15 mouse cellular contexts compared by ENCODE assay signal in genomic region chr4:111961309-111961708, GRCm38 (mm10). TPM values are rescaled to one million over a fixed set of nuclear protein-coding genes. Genes with fewer than 3 reads are reported as not detected.
DNase-seq lines count a peak whose midpoint lies in the region; ATAC-seq and TF ChIP-seq lines count a peak whose summit lies in the region.
"Had no signal": no experiment of that assay in that cellular context is flagged by ENCODE, and none has a peak within 500 bp of the region (broad histone marks: within the 10 kb centered on the region; RNA-seq: fewer than 3 reads in every experiment).

No protein-coding gene starts in this region.

- DNase-seq in kidney, postnatal 0 days (ENCODE audit: low spot score): peak; percentile 22
- DNase-seq in kidney, adult 2 months: no peak
- DNase-seq in right cerebral cortex, postnatal 10 days (ENCODE audit: low spot score in 2 of 2): peak; percentile 14 to 27
- DNase-seq in right cerebral cortex, postnatal 14 days: no peak
- DNase-seq in R1 (ENCODE audit: low read depth, low spot score): peak; percentile 43
- DNase-seq in adrenal gland, postnatal 14 days: no peak
- no peak for DNase-seq in thymus, adult 18-20 months
- DNase-seq: kidney, adult 18-20 months had no signal

- no peaks in the 10 kb centered on the region for H3K4me1 ChIP-seq in kidney, postnatal 0 days (replicated peaks; ENCODE audit: insufficient read depth, low read length)
- H3K4me1 ChIP-seq in kidney, adult 2 months (ENCODE audit: control insufficient read depth, insufficient read depth, low read length): no peaks in the 10 kb centered on the region
- H3K4me1 ChIP-seq: forebrain, embryonic 13.5 days; limb, embryonic 13.5 days had no signal

- ATAC-seq in kidney, postnatal 0 days (replicated peaks; ENCODE audit: low FRiP score, low read depth): no peak
- ATAC-seq: forebrain, embryonic 13.5 days had no signal

- no peak overlapping the region for H3K9ac ChIP-seq in kidney, postnatal 0 days (ENCODE audit: low read depth, low read length)
- H3K9ac ChIP-seq: forebrain, embryonic 13.5 days; limb, embryonic 13.5 days had no signal

- H3K4me2 ChIP-seq in kidney, postnatal 0 days (ENCODE audit: low read length): no peak overlapping the region
- H3K4me2 ChIP-seq: forebrain, embryonic 13.5 days; limb, embryonic 13.5 days had no signal

- WGBS in kidney, postnatal 0 days: 14% methylated on average over 1 of the region's 1 CpGs
- WGBS in kidney, adult 2 months: 10% methylated on average over 1 of the region's 1 CpGs

- TF ChIP-seq CTCF in kidney, postnatal 0 days (IDR thresholded peaks at IDR 0.05; ENCODE audit: low read depth): peak; percentile 58
- no peak for TF ChIP-seq CTCF in kidney, adult 2 months (conservative IDR thresholded peaks at IDR 0.05; ENCODE audit: insufficient read depth, insufficient read length, low read depth, low read length)

- no peaks in the 10 kb centered on the region for H3K9me3 ChIP-seq in kidney, postnatal 0 days (replicated peaks; ENCODE audit: low read length)
- H3K9me3 ChIP-seq: forebrain, embryonic 13.5 days; limb, embryonic 13.5 days had no signal

- no peak overlapping the region for H3K4me3 ChIP-seq in kidney, postnatal 0 days (replicated peaks; ENCODE audit: low read depth, low read length)
- no peak overlapping the region for H3K4me3 ChIP-seq in kidney, adult 2 months (ENCODE audit: insufficient read depth, low read depth, low read length)
- H3K4me3 ChIP-seq: forebrain, embryonic 13.5 days; limb, embryonic 13.5 days had no signal

- H3K27me3 ChIP-seq in kidney, postnatal 0 days (ENCODE audit: insufficient read depth, low read length): no peaks in the 10 kb centered on the region
- H3K27me3 ChIP-seq in kidney, adult 2 months (replicated peaks; ENCODE audit: control insufficient read depth, insufficient read depth, low read length): no peaks in the 10 kb centered on the region
- H3K27me3 ChIP-seq: forebrain, embryonic 13.5 days; limb, embryonic 13.5 days had no signal

- H3K27ac ChIP-seq in kidney, postnatal 0 days: no peak overlapping the region
- H3K27ac ChIP-seq in kidney, adult 2 months (ENCODE audit: insufficient read depth, low read depth, low read length): no peak overlapping the region
- H3K27ac ChIP-seq: forebrain, embryonic 13.5 days; limb, embryonic 13.5 days had no signal

- no peaks in the 10 kb centered on the region for H3K36me3 ChIP-seq in kidney, postnatal 0 days (ENCODE audit: insufficient read depth, low read length)
- no peaks in the 10 kb centered on the region for H3K36me3 ChIP-seq in kidney, adult 2 months (ENCODE audit: control insufficient read depth, insufficient read depth, low read length)
- H3K36me3 ChIP-seq: limb, embryonic 13.5 days had no signal

- TF ChIP-seq POLR2A in kidney, adult 2 months (IDR thresholded peaks at IDR 0.05; ENCODE audit: low read depth, low read length): no peak

RNA-seq across cellular contexts. Expression of gene Skint7, which starts 11.4 kb away (rescaled TPM):
- polyA plus RNA-seq in kidney, postnatal 0 days (2015; fragmentation: Nextera tagmentation; extraction: Ambion mirVana): not detected in 2 replicates
- polyA plus RNA-seq in kidney, adult 2 months (2012; rRNA removed): not detected in 2 replicates
- total RNA-seq in adrenal gland, postnatal 14 days (2021): not detected in 2 replicates
- total RNA-seq: gastrocnemius, postnatal 4 days; heart, postnatal 25 days had no signal
- polyA plus RNA-seq: cortical plate, adult 2 months; forebrain, embryonic 13.5 days; limb, embryonic 13.5 days; stomach, embryonic 16.5 days had no signal

RNA-seq across cellular contexts. Expression of gene Skint8, which starts 42.1 kb away (rescaled TPM):
- polyA plus RNA-seq in kidney, postnatal 0 days (2015; fragmentation: Nextera tagmentation; extraction: Ambion mirVana): not detected in 2 replicates
- polyA plus RNA-seq in kidney, adult 2 months (2012; rRNA removed): not detected in 2 replicates
- not detected in 2 replicates for total RNA-seq in adrenal gland, postnatal 14 days (2021)
- total RNA-seq: gastrocnemius, postnatal 4 days; heart, postnatal 25 days; layer of hippocampus, postnatal 25 days had no signal
- polyA plus RNA-seq: cortical plate, adult 2 months; forebrain, embryonic 13.5 days; limb, embryonic 13.5 days had no signal

RNA-seq across cellular contexts. Expression of gene Skint1, which starts 44.8 kb away (rescaled TPM):
- not detected in 2 replicates for polyA plus RNA-seq in kidney, postnatal 0 days (2015; fragmentation: Nextera tagmentation; extraction: Ambion mirVana)
- polyA plus RNA-seq in kidney, adult 2 months (2012; rRNA removed): not detected in 2 replicates
- not detected in 2 replicates for total RNA-seq in adrenal gland, postnatal 14 days (2021)
- total RNA-seq: gastrocnemius, postnatal 4 days; heart, postnatal 25 days; layer of hippocampus, postnatal 25 days had no signal
- polyA plus RNA-seq: cortical plate, adult 2 months; forebrain, embryonic 13.5 days; limb, embryonic 13.5 days; stomach, embryonic 16.5 days had no signal

RNA-seq across cellular contexts. Expression of gene Slc5a9, which starts 58.6 kb away (rescaled TPM):
- polyA plus RNA-seq in kidney, postnatal 0 days (2015; fragmentation: Nextera tagmentation; extraction: Ambion mirVana): 6.0 and 6.7 TPM in 2 replicates
- 36.0 and 48.1 TPM in 2 replicates for polyA plus RNA-seq in kidney, adult 2 months (2012; rRNA removed)
- total RNA-seq in adrenal gland, postnatal 14 days (2021): not detected in 2 replicates
- total RNA-seq: gastrocnemius, postnatal 4 days; heart, postnatal 25 days; layer of hippocampus, postnatal 25 days had no signal
- polyA plus RNA-seq: cortical plate, adult 2 months; forebrain, embryonic 13.5 days had no signal

Comparison
In these comparisons a context has a peak if more than half of its experiments do, and no peak if none do; other contexts are left out.
1. DNase-seq: peak in kidney, postnatal 0 days (single experiment), right cerebral cortex, postnatal 10 days (2 of 2) and R1 (single experiment); none in kidney, adult 2 months (single experiment), right cerebral cortex, postnatal 14 days (single experiment), adrenal gland, postnatal 14 days (single experiment) and thymus, adult 18-20 months (0 of 2).